Mouse (Mus musculus) midbrain, embryonic 10.5 days (tissue): Measurements from ENCODE around the gene Aox4. TPM values are rescaled to one million over a fixed set of nuclear protein-coding genes. Genes with fewer than 3 reads are reported as not detected.

Source experiments
- DNase-seq: peaks from one replicate; pipeline ENCODE4 v3.0.0-alpha.2; 2017; ENCODE audit warnings: low spot score
- H3K27ac ChIP-seq: fragments of 300-500 bp; sonication (generic); replicated peaks from 2 replicates; pipeline ENCODE4 v1.5.1; 2016; ENCODE audit warnings: mild to moderate bottlenecking
- H3K27me3 ChIP-seq: fragments of 300-500 bp; sonication (generic); 2 replicates; pipeline ENCODE4 v1.6.1; 2016; ENCODE audit warnings: low read depth, mild to moderate bottlenecking; ENCODE audit not compliant: poor library complexity, severe bottlenecking
- H3K36me3 ChIP-seq: fragments of 300-500 bp; sonication (generic); 2 replicates; pipeline ENCODE4 v1.6.1; 2016; ENCODE audit warnings: mild to moderate bottlenecking, moderate library complexity
- H3K4me1 ChIP-seq: fragments of 300-500 bp; sonication (generic); 2 replicates; pipeline ENCODE4 v1.6.1; 2016
- H3K4me3 ChIP-seq: fragments of 300-500 bp; sonication (generic); 2 replicates; pipeline ENCODE4 v1.5.1; 2016; ENCODE audit warnings: mild to moderate bottlenecking, moderate library complexity
- H3K9me3 ChIP-seq: fragments of 300-500 bp; sonication (generic); replicated peaks from 2 replicates; pipeline ENCODE4 v1.6.1; 2016; ENCODE audit warnings: mild to moderate bottlenecking
- WGBS: fragments of 180-500 bp; shearing (Covaris S2); methylation state at CpG from one replicate; pipeline ENCODE4 v1.1.7; 2016; 5-methylcytosine and 5-hydroxymethylcytosine counted together
- polyA plus RNA-seq: library from polyadenylated mRNA; unstranded; fragments of >200 nt; fragmentation: Nextera tagmentation; extraction: Ambion mirVana; gene quantifications from 2 replicates; pipeline ENCODE4 v1.2.1, GENCODE M21; 2016

The Aox4 gene
- polyA plus RNA-seq, 1 experiment from 2014 or later = 0.11 TPM

- peaks cover 7% of the 10 kb centered on the region for H3K4me1 ChIP-seq
- no peak overlapping the region for H3K4me3 ChIP-seq
- DNase-seq = no peak
- H3K36me3 ChIP-seq = no peaks in the 10 kb centered on the region
- H3K27ac ChIP-seq = no peak overlapping the region
- WGBS = 53% methylated on average over 16 of the region's 16 CpGs
- H3K27me3 ChIP-seq = no peaks in the 10 kb centered on the region
- H3K9me3 ChIP-seq = no peaks in the 10 kb centered on the region
Measured at GRCm38 (mm10) chr1:58289863-58290469, 79.8 kb downstream of the Aox4 start.

- Histone ChIP-seq H3K4me3 (no peak overlapping the region), H3K27ac (no peak overlapping the region), H3K9me3 (no peaks in the 10 kb centered on the region), H3K27me3 (no peaks in the 10 kb centered on the region), H3K36me3 (no peaks in the 10 kb centered on the region), H3K4me1 (peaks cover 10% of the 10 kb centered on the region)
- 69% methylated on average over 13 of the region's 13 CpGs for WGBS
- no peak for DNase-seq
Measured at GRCm38 (mm10) chr1:58291394-58292300, 81.5 kb downstream of the Aox4 start.

GRCm38 (mm10) chr1:58294730-58295129, 84.5 kb downstream of the Aox4 start:
- 86% methylated on average over 5 of the region's 5 CpGs for WGBS

GRCm38 (mm10) chr1:58296278-58296677, 86.1 kb downstream of the Aox4 start:
- Histone ChIP-seq H3K4me1 (peaks cover 4% of the 10 kb centered on the region; the same call in 1 of the 2 replicates), H3K27ac (no peak overlapping the region), H3K36me3 (no peaks in the 10 kb centered on the region), H3K27me3 (no peaks in the 10 kb centered on the region), H3K4me3 (no peak overlapping the region), H3K9me3 (no peaks in the 10 kb centered on the region)
- 10% methylated on average over 7 of the region's 7 CpGs for WGBS
- peak; percentile 68 for DNase-seq

More at GRCm38 (mm10) chr1:58294730-58295129, 84.5 kb downstream of the Aox4 start:
- Histone ChIP-seq H3K36me3 (no peaks in the 10 kb centered on the region), H3K4me1 (peaks cover 10% of the 10 kb centered on the region), H3K27me3 (no peaks in the 10 kb centered on the region), H3K9me3 (no peaks in the 10 kb centered on the region), H3K4me3 (no peak overlapping the region), H3K27ac (no peak overlapping the region)
- DNase-seq = no peak

- no peak for DNase-seq
- Histone ChIP-seq H3K27me3 (no peaks in the 10 kb centered on the region), H3K9me3 (no peaks in the 10 kb centered on the region), H3K4me1 (peaks cover 4% of the 10 kb centered on the region; the same call in 1 of the 2 replicates), H3K36me3 (no peaks in the 10 kb centered on the region), H3K27ac (no peak overlapping the region), H3K4me3 (no peak overlapping the region)
- WGBS = 58% methylated on average over 4 of the region's 4 CpGs
Measured at GRCm38 (mm10) chr1:58296821-58297220, 86.6 kb downstream of the Aox4 start.

GRCm38 (mm10) chr1:58298347-58298746, 88.2 kb downstream of the Aox4 start:
- Histone ChIP-seq H3K27me3 (no peaks in the 10 kb centered on the region), H3K9me3 (no peaks in the 10 kb centered on the region), H3K36me3 (no peaks in the 10 kb centered on the region), H3K4me1 (peaks cover 4% of the 10 kb centered on the region; the same call in 1 of the 2 replicates), H3K27ac (no peak overlapping the region), H3K4me3 (no peak overlapping the region)
- 77% methylated on average over 6 of the region's 6 CpGs for WGBS
- no peak for DNase-seq

GRCm38 (mm10) chr1:58301073-58301472, 90.9 kb downstream of the Aox4 start:
- H3K27me3 ChIP-seq = no peaks in the 10 kb centered on the region
- 94% methylated on average over 7 of the region's 7 CpGs for WGBS
- H3K4me1 ChIP-seq = peaks cover 4% of the 10 kb centered on the region; the same call in 1 of the 2 replicates
- no peak overlapping the region for H3K27ac ChIP-seq
- H3K36me3 ChIP-seq = no peaks in the 10 kb centered on the region
- no peak overlapping the region for H3K4me3 ChIP-seq
- H3K9me3 ChIP-seq = no peaks in the 10 kb centered on the region
- DNase-seq = no peak

- no peak overlapping the region for H3K27ac ChIP-seq
- no peaks in the 10 kb centered on the region for H3K9me3 ChIP-seq
- H3K36me3 ChIP-seq = no peaks in the 10 kb centered on the region
- no peaks in the 10 kb centered on the region for H3K27me3 ChIP-seq
- H3K4me3 ChIP-seq = no peak overlapping the region
- WGBS = 84% methylated on average over 6 of the region's 6 CpGs
- DNase-seq = no peak
- peaks cover 2% of the 10 kb centered on the region; the same call in 1 of the 2 replicates for H3K4me1 ChIP-seq
Measured at GRCm38 (mm10) chr1:58302015-58302414, 91.8 kb downstream of the Aox4 start.

- Histone ChIP-seq H3K9me3 (no peaks in the 10 kb centered on the region), H3K4me1 (peaks cover 2% of the 10 kb centered on the region; the same call in 1 of the 2 replicates), H3K4me3 (no peak overlapping the region), H3K27me3 (no peaks in the 10 kb centered on the region), H3K27ac (no peak overlapping the region), H3K36me3 (no peaks in the 10 kb centered on the region)
- DNase-seq = no peak
- WGBS = 93% methylated on average over 6 of the region's 6 CpGs
Measured at GRCm38 (mm10) chr1:58303009-58303408, 92.8 kb downstream of the Aox4 start.

- Histone ChIP-seq H3K9me3 (no peaks in the 10 kb centered on the region), H3K27me3 (no peaks in the 10 kb centered on the region), H3K36me3 (no peaks in the 10 kb centered on the region), H3K27ac (no peak overlapping the region), H3K4me1 (peaks cover 2% of the 10 kb centered on the region; the same call in 1 of the 2 replicates), H3K4me3 (no peak overlapping the region)
- WGBS = 87% methylated on average over 4 of the region's 4 CpGs
- no peak for DNase-seq
Measured at GRCm38 (mm10) chr1:58303726-58304125, 93.5 kb downstream of the Aox4 start.

- no peaks in the 10 kb centered on the region for H3K27me3 ChIP-seq
- no peaks in the 10 kb centered on the region for H3K9me3 ChIP-seq
- H3K4me3 ChIP-seq = no peak overlapping the region
- 75% methylated on average over 12 of the region's 12 CpGs for WGBS
- no peaks in the 10 kb centered on the region for H3K36me3 ChIP-seq
- H3K27ac ChIP-seq = no peak overlapping the region; the same call in 1 of the 2 replicates
- no peak for DNase-seq
- H3K4me1 ChIP-seq = peaks cover 2% of the 10 kb centered on the region; the same call in 1 of the 2 replicates
Measured at GRCm38 (mm10) chr1:58304296-58304695, 94.1 kb downstream of the Aox4 start.

GRCm38 (mm10) chr1:58307181-58307580, 97.0 kb downstream of the Aox4 start:
- H3K27me3 ChIP-seq = no peaks in the 10 kb centered on the region
- DNase-seq = no peak
- no peak overlapping the region for H3K4me3 ChIP-seq
- WGBS = 86% methylated on average over 8 of the region's 8 CpGs
- no peak overlapping the region for H3K27ac ChIP-seq
- peaks cover 2% of the 10 kb centered on the region; the same call in 1 of the 2 replicates for H3K4me1 ChIP-seq
- H3K9me3 ChIP-seq = no peaks in the 10 kb centered on the region
- H3K36me3 ChIP-seq = no peaks in the 10 kb centered on the region

GRCm38 (mm10) chr1:58308594-58308993, 98.4 kb downstream of the Aox4 start:
- H3K4me1 ChIP-seq = peaks cover 2% of the 10 kb centered on the region; the same call in 1 of the 2 replicates
- no peaks in the 10 kb centered on the region for H3K9me3 ChIP-seq
- WGBS = 91% methylated on average over 8 of the region's 8 CpGs
- no peaks in the 10 kb centered on the region for H3K36me3 ChIP-seq
- H3K27ac ChIP-seq = no peak overlapping the region
- no peak for DNase-seq
- H3K4me3 ChIP-seq = no peak overlapping the region
- H3K27me3 ChIP-seq = no peaks in the 10 kb centered on the region
